Mouse (Mus musculus) myocyte (in vitro differentiated cells): ENCODE measurements around the gene Epb41l5.

Experiments
- MYOD1 ChIP-seq, 3 experiments: IDR thresholded peaks; one replicate each; pipeline ENCODE4 v1.6.1; 2011; ENCODE audit warnings: control low read depth in 2 of 3, low read depth in 2 of 3, mild to moderate bottlenecking in 2 of 3, moderate library complexity in 1 of 3; ENCODE audit not compliant: insufficient read length in 2 of 3, control insufficient read depth in 1 of 3
- POLR2A ChIP-seq: IDR thresholded peaks from one replicate; pipeline ENCODE4 v1.6.1; 2011; ENCODE audit warnings: low read depth, mild to moderate bottlenecking, control low read depth, moderate library complexity; ENCODE audit not compliant: insufficient read length

- TF ChIP-seq POLR2A (no peak), MYOD1 (IDR thresholded peaks at IDR 0.05; ENCODE audit: control insufficient read depth in 1 of 3, insufficient read length in 2 of 3, low read depth in 2 of 3) (no peak)
These were observed 103.1 kb downstream of the Epb41l5 start for GRCm38 (mm10) chr1:119545671-119546070.
